Mouse (Mus musculus): ENCODE measurements at regions not wholly inside any gene's neighbourhood (a gene's known extent, or its start where the extent isn't known, plus 50 kb on each side); places are given as distances from the start of the nearest gene placed in this dataset.
A peak's percentile ranks its signal among the peaks of the same experiment; 100 is the strongest.

GRCm38 (mm10) chr3:121104571-121105407 lies 66.7 kb downstream of the Rwdd3 start:
- peak overlapping the region; percentile 15; the same call in 1 of the 2 replicates for H3K4me2 ChIP-seq (ENCODE audit: low read depth, severe bottlenecking)
- H3K9me3 ChIP-seq (ENCODE audit: control insufficient read depth, low read length), result no peaks in the 10 kb centered on the region
- H3K9ac ChIP-seq (ENCODE audit: low read length), result no peak overlapping the region
- no peak overlapping the region for H3K27ac ChIP-seq (replicated peaks; ENCODE audit: low read depth, low read length)
- no peaks in the 10 kb centered on the region for H3K36me3 ChIP-seq (ENCODE audit: control insufficient read depth, insufficient read depth, low read length)
- DNase-seq (ENCODE audit: low spot score), result peak; percentile 88
- peak; percentile 89 for ATAC-seq (ENCODE audit: insufficient number of reproducible peaks, low FRiP score, low TSS enrichment, low read depth)
- H3K27me3 ChIP-seq (ENCODE audit: control insufficient read depth, insufficient read depth, low read length), result no peaks in the 10 kb centered on the region
- no peak overlapping the region for H3K4me3 ChIP-seq (ENCODE audit: low read depth, low read length)
- H3K4me1 ChIP-seq (ENCODE audit: control insufficient read depth, insufficient read depth, low read length), result no peaks in the 10 kb centered on the region
- WGBS, result 31% methylated on average over 20 of the region's 20 CpGs

- Histone ChIP-seq H3K36me3 (ENCODE audit: control insufficient read depth, insufficient read depth, low read length) (no peaks in the 10 kb centered on the region), H3K9me3 (ENCODE audit: control insufficient read depth, low read length) (no peaks in the 10 kb centered on the region), H3K4me3 (ENCODE audit: low read depth, low read length) (no peak overlapping the region), H3K27me3 (ENCODE audit: control insufficient read depth, insufficient read depth, low read length) (no peaks in the 10 kb centered on the region), H3K9ac (ENCODE audit: low read length) (no peak overlapping the region), H3K27ac (replicated peaks; ENCODE audit: low read depth, low read length) (no peak overlapping the region), H3K4me1 (ENCODE audit: control insufficient read depth, insufficient read depth, low read length) (no peaks in the 10 kb centered on the region), H3K4me2 (ENCODE audit: low read depth, severe bottlenecking) (no peak overlapping the region)
- ATAC-seq (ENCODE audit: insufficient number of reproducible peaks, low FRiP score, low TSS enrichment, low read depth) (no peak), DNase-seq (ENCODE audit: low spot score) (no peak)
- WGBS, result 75% methylated on average over 11 of the region's 11 CpGs
These were observed 68.6 kb downstream of the Rwdd3 start for GRCm38 (mm10) chr3:121102871-121103270.

GRCm38 (mm10) chr3:121102120-121102519 lies 69.4 kb downstream of the Rwdd3 start:
- ATAC-seq (ENCODE audit: insufficient number of reproducible peaks, low FRiP score, low TSS enrichment, low read depth) (no peak), DNase-seq (ENCODE audit: low spot score) (no peak)
- Histone ChIP-seq H3K36me3 (ENCODE audit: control insufficient read depth, insufficient read depth, low read length) (no peaks in the 10 kb centered on the region), H3K9me3 (ENCODE audit: control insufficient read depth, low read length) (no peaks in the 10 kb centered on the region), H3K27ac (replicated peaks; ENCODE audit: low read depth, low read length) (no peak overlapping the region), H3K4me3 (ENCODE audit: low read depth, low read length) (no peak overlapping the region), H3K27me3 (ENCODE audit: control insufficient read depth, insufficient read depth, low read length) (no peaks in the 10 kb centered on the region), H3K4me1 (ENCODE audit: control insufficient read depth, insufficient read depth, low read length) (no peaks in the 10 kb centered on the region), H3K9ac (ENCODE audit: low read length) (no peak overlapping the region), H3K4me2 (ENCODE audit: low read depth, severe bottlenecking) (no peak overlapping the region)
- WGBS, result 85% methylated on average over 1 of the region's 1 CpGs

- Histone ChIP-seq H3K4me3 (ENCODE audit: low read depth, low read length) (no peak overlapping the region), H3K4me2 (ENCODE audit: low read depth, severe bottlenecking) (no peak overlapping the region), H3K9ac (ENCODE audit: low read length) (no peak overlapping the region), H3K36me3 (ENCODE audit: control insufficient read depth, insufficient read depth, low read length) (no peaks in the 10 kb centered on the region), H3K9me3 (ENCODE audit: control insufficient read depth, low read length) (no peaks in the 10 kb centered on the region), H3K27me3 (ENCODE audit: control insufficient read depth, insufficient read depth, low read length) (no peaks in the 10 kb centered on the region), H3K27ac (replicated peaks; ENCODE audit: low read depth, low read length) (no peak overlapping the region), H3K4me1 (ENCODE audit: control insufficient read depth, insufficient read depth, low read length) (no peaks in the 10 kb centered on the region)
- 80% methylated on average over 8 of the region's 8 CpGs for WGBS
- no peak for DNase-seq (ENCODE audit: low spot score)
- no peak for ATAC-seq (ENCODE audit: insufficient number of reproducible peaks, low FRiP score, low TSS enrichment, low read depth)
These were observed 71.2 kb downstream of the Rwdd3 start for GRCm38 (mm10) chr3:121100211-121100860.

- ATAC-seq (ENCODE audit: insufficient number of reproducible peaks, low FRiP score, low TSS enrichment, low read depth), result no peak
These were observed 78.0 kb downstream of the Rwdd3 start for GRCm38 (mm10) chr3:121093509-121093908.

GRCm38 (mm10) chr3:121088724-121089123 lies 82.8 kb downstream of the Rwdd3 start:
- no peaks in the 10 kb centered on the region for H3K4me1 ChIP-seq (ENCODE audit: control insufficient read depth, insufficient read depth, low read length)
- DNase-seq (ENCODE audit: low spot score) (no peak), ATAC-seq (ENCODE audit: insufficient number of reproducible peaks, low FRiP score, low TSS enrichment, low read depth) (no peak)
- no peak overlapping the region for H3K9ac ChIP-seq (ENCODE audit: low read length)
- no peak overlapping the region for H3K4me3 ChIP-seq (ENCODE audit: low read depth, low read length)
- 85% methylated on average over 5 of the region's 5 CpGs for WGBS
- no peak overlapping the region for H3K4me2 ChIP-seq (ENCODE audit: low read depth, severe bottlenecking)
- H3K36me3 ChIP-seq (ENCODE audit: control insufficient read depth, insufficient read depth, low read length), result no peaks in the 10 kb centered on the region
- no peaks in the 10 kb centered on the region for H3K9me3 ChIP-seq (ENCODE audit: control insufficient read depth, low read length)
- no peaks in the 10 kb centered on the region for H3K27me3 ChIP-seq (ENCODE audit: control insufficient read depth, insufficient read depth, low read length)
- no peak overlapping the region for H3K27ac ChIP-seq (replicated peaks; ENCODE audit: low read depth, low read length)

More at GRCm38 (mm10) chr3:121093509-121093908, 78.0 kb downstream of the Rwdd3 start:
- H3K4me1 ChIP-seq (ENCODE audit: control insufficient read depth, insufficient read depth, low read length), result no peaks in the 10 kb centered on the region
- no peaks in the 10 kb centered on the region for H3K36me3 ChIP-seq (ENCODE audit: control insufficient read depth, insufficient read depth, low read length)
- no peak overlapping the region for H3K9ac ChIP-seq (ENCODE audit: low read length)
- H3K27me3 ChIP-seq (ENCODE audit: control insufficient read depth, insufficient read depth, low read length), result no peaks in the 10 kb centered on the region
- 50% methylated on average over 6 of the region's 6 CpGs for WGBS
- H3K4me2 ChIP-seq (ENCODE audit: low read depth, severe bottlenecking), result no peak overlapping the region
- no peaks in the 10 kb centered on the region for H3K9me3 ChIP-seq (ENCODE audit: control insufficient read depth, low read length)
- peak; percentile 61 for DNase-seq (ENCODE audit: low spot score)
- no peak overlapping the region for H3K27ac ChIP-seq (replicated peaks; ENCODE audit: low read depth, low read length)
- H3K4me3 ChIP-seq (ENCODE audit: low read depth, low read length), result no peak overlapping the region

GRCm38 (mm10) chr3:121068676-121069075 lies 102.8 kb downstream of the Rwdd3 start:
- Histone ChIP-seq H3K4me2 (ENCODE audit: low read depth, severe bottlenecking) (no peak overlapping the region), H3K4me1 (ENCODE audit: control insufficient read depth, insufficient read depth, low read length) (no peaks in the 10 kb centered on the region), H3K36me3 (ENCODE audit: control insufficient read depth, insufficient read depth, low read length) (no peaks in the 10 kb centered on the region), H3K4me3 (ENCODE audit: low read depth, low read length) (no peak overlapping the region), H3K9me3 (ENCODE audit: control insufficient read depth, low read length) (no peaks in the 10 kb centered on the region), H3K27ac (replicated peaks; ENCODE audit: low read depth, low read length) (no peak overlapping the region), H3K27me3 (ENCODE audit: control insufficient read depth, insufficient read depth, low read length) (no peaks in the 10 kb centered on the region), H3K9ac (ENCODE audit: low read length) (no peak overlapping the region)
- ATAC-seq (ENCODE audit: insufficient number of reproducible peaks, low FRiP score, low TSS enrichment, low read depth), result no peak
- WGBS, result 70% methylated on average over 5 of the region's 5 CpGs
- DNase-seq (ENCODE audit: low spot score), result no peak

GRCm38 (mm10) chr3:121035904-121036549 lies 135.5 kb downstream of the Rwdd3 start:
- Histone ChIP-seq H3K4me1 (ENCODE audit: control insufficient read depth, insufficient read depth, low read length) (no peaks in the 10 kb centered on the region), H3K27me3 (ENCODE audit: control insufficient read depth, insufficient read depth, low read length) (no peaks in the 10 kb centered on the region), H3K9ac (ENCODE audit: low read length) (no peak overlapping the region), H3K4me2 (ENCODE audit: low read depth, severe bottlenecking) (no peak overlapping the region), H3K27ac (replicated peaks; ENCODE audit: low read depth, low read length) (no peak overlapping the region), H3K4me3 (ENCODE audit: low read depth, low read length) (no peak overlapping the region), H3K36me3 (ENCODE audit: control insufficient read depth, insufficient read depth, low read length) (no peaks in the 10 kb centered on the region), H3K9me3 (ENCODE audit: control insufficient read depth, low read length) (no peaks in the 10 kb centered on the region)
- DNase-seq (ENCODE audit: low spot score) (no peak), ATAC-seq (ENCODE audit: insufficient number of reproducible peaks, low FRiP score, low TSS enrichment, low read depth) (no peak)
- 80% methylated on average over 9 of the region's 9 CpGs for WGBS
